Mouse (Mus musculus) thymus, adult 2 months (tissue): ENCODE data around the gene Tceanc.

ENCODE experiments used
- CTCF ChIP-seq: fragments of 200-500 bp; IDR thresholded peaks from 2 replicates; pipeline ENCODE4 v1.5.1; 2012; ENCODE audit warnings: mild to moderate bottlenecking, control low read depth, low read length, moderate library complexity, borderline replicate concordance; ENCODE audit not compliant: control insufficient read depth, poor library complexity, insufficient read depth; ENCODE audit errors: extremely low read depth
- POLR2A ChIP-seq: fragments of 200-500 bp; IDR thresholded peaks from 2 replicates; pipeline ENCODE4 v1.6.1; 2012; ENCODE audit warnings: mild to moderate bottlenecking, low read length, control low read depth, moderate library complexity; ENCODE audit not compliant: control insufficient read depth, poor library complexity, insufficient read depth; ENCODE audit errors: extremely low read depth

DNA sequence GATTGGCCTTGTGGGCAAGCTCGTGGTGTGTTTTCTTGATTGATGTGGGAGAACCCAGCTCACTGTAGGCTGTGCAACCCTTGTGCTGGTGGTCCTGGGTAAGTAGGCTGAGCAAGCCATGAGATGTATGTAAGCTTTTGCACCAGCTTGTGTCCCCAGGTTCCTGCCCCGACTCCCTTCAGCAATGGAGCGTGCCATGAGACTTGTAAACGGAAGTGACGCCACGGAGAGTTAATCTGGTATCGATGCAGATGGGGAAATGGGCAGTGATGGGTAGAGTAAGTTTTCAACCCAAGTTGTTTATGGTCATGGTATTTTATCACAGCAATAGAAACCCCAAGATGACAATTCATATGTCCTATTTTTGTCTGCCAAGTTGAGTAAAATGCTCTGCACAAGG lies 50.0 kb downstream of the Tceanc start:
- TF ChIP-seq CTCF: no peak
- no peak for TF ChIP-seq POLR2A
